Mouse (Mus musculus): Measurements from ENCODE around the gene Fbxo36. TPM values are rescaled to one million over a fixed set of nuclear protein-coding genes. Genes with fewer than 3 reads are reported as not detected.
A peak's percentile ranks its signal among the peaks of the same experiment; 100 is the strongest.

Fbxo36 gene
- polyA plus RNA-seq, 1 experiment from 2014 or later = 17.9 TPM

- no peak overlapping the region for H3K4me3 ChIP-seq (replicated peaks; ENCODE audit: low read depth, low read length)
- WGBS = 90% methylated on average over 4 of the region's 4 CpGs
- ATAC-seq (replicated peaks; ENCODE audit: low FRiP score, low read depth) (no peak), DNase-seq (ENCODE audit: low spot score) (no peak)
- TF ChIP-seq CTCF (IDR thresholded peaks at IDR 0.05; ENCODE audit: low read depth) = no peak
- H3K4me2 ChIP-seq (ENCODE audit: low read length) = no peak overlapping the region
- H3K36me3 ChIP-seq (ENCODE audit: insufficient read depth, low read length) = no peaks in the 10 kb centered on the region
- H3K4me1 ChIP-seq (replicated peaks; ENCODE audit: insufficient read depth, low read length) = no peaks in the 10 kb centered on the region
- H3K9ac ChIP-seq (ENCODE audit: low read depth, low read length) = no peak overlapping the region
- no peaks in the 10 kb centered on the region for H3K9me3 ChIP-seq (replicated peaks; ENCODE audit: low read length)
- H3K27ac ChIP-seq = no peak overlapping the region
- H3K27me3 ChIP-seq (ENCODE audit: insufficient read depth, low read length) = no peaks in the 10 kb centered on the region
Observed at GRCm38 (mm10) chr1:84915010-84915409, 75.4 kb downstream of the Fbxo36 start.

GRCm38 (mm10) chr1:84918865-84919264 is 79.2 kb downstream of the Fbxo36 start:
- Histone ChIP-seq H3K4me1 (replicated peaks; ENCODE audit: insufficient read depth, low read length) (no peaks in the 10 kb centered on the region), H3K9me3 (replicated peaks; ENCODE audit: low read length) (no peaks in the 10 kb centered on the region), H3K36me3 (ENCODE audit: insufficient read depth, low read length) (no peaks in the 10 kb centered on the region), H3K4me2 (ENCODE audit: low read length) (no peak overlapping the region), H3K27ac (no peak overlapping the region), H3K4me3 (replicated peaks; ENCODE audit: low read depth, low read length) (no peak overlapping the region), H3K9ac (ENCODE audit: low read depth, low read length) (no peak overlapping the region), H3K27me3 (ENCODE audit: insufficient read depth, low read length) (no peaks in the 10 kb centered on the region)
- TF ChIP-seq CTCF (IDR thresholded peaks at IDR 0.05; ENCODE audit: low read depth) = no peak
- 96% methylated on average over 3 of the region's 3 CpGs for WGBS
- no peak for DNase-seq (ENCODE audit: low spot score)
- ATAC-seq (replicated peaks; ENCODE audit: low FRiP score, low read depth) = no peak

- WGBS = 86% methylated on average over 2 of the region's 2 CpGs
- ATAC-seq (replicated peaks; ENCODE audit: low FRiP score, low read depth) (no peak), DNase-seq (ENCODE audit: low spot score) (no peak)
- Histone ChIP-seq H3K27me3 (ENCODE audit: insufficient read depth, low read length) (no peaks in the 10 kb centered on the region), H3K27ac (no peak overlapping the region), H3K9me3 (replicated peaks; ENCODE audit: low read length) (no peaks in the 10 kb centered on the region), H3K4me1 (replicated peaks; ENCODE audit: insufficient read depth, low read length) (no peaks in the 10 kb centered on the region), H3K9ac (ENCODE audit: low read depth, low read length) (no peak overlapping the region), H3K4me2 (ENCODE audit: low read length) (no peak overlapping the region), H3K36me3 (ENCODE audit: insufficient read depth, low read length) (no peaks in the 10 kb centered on the region), H3K4me3 (replicated peaks; ENCODE audit: low read depth, low read length) (no peak overlapping the region)
- TF ChIP-seq CTCF (IDR thresholded peaks at IDR 0.05; ENCODE audit: low read depth) = no peak
Observed at GRCm38 (mm10) chr1:84923432-84923831, 83.8 kb downstream of the Fbxo36 start.

- DNase-seq (ENCODE audit: low spot score) (no peak), ATAC-seq (replicated peaks; ENCODE audit: low FRiP score, low read depth) (no peak)
- Histone ChIP-seq H3K27me3 (ENCODE audit: insufficient read depth, low read length) (no peaks in the 10 kb centered on the region), H3K4me3 (replicated peaks; ENCODE audit: low read depth, low read length) (no peak overlapping the region), H3K4me1 (replicated peaks; ENCODE audit: insufficient read depth, low read length) (no peaks in the 10 kb centered on the region), H3K27ac (no peak overlapping the region), H3K36me3 (ENCODE audit: insufficient read depth, low read length) (no peaks in the 10 kb centered on the region), H3K4me2 (ENCODE audit: low read length) (no peak overlapping the region), H3K9ac (ENCODE audit: low read depth, low read length) (no peak overlapping the region), H3K9me3 (replicated peaks; ENCODE audit: low read length) (no peaks in the 10 kb centered on the region)
- TF ChIP-seq CTCF (IDR thresholded peaks at IDR 0.05; ENCODE audit: low read depth) = no peak
- WGBS = 70% methylated on average over 6 of the region's 6 CpGs
Observed at GRCm38 (mm10) chr1:84924134-84924533, 84.5 kb downstream of the Fbxo36 start.

- no peaks in the 10 kb centered on the region for H3K9me3 ChIP-seq (replicated peaks; ENCODE audit: low read length)
- no peak overlapping the region for H3K9ac ChIP-seq (ENCODE audit: low read depth, low read length)
Observed at GRCm38 (mm10) chr1:84925599-84925998, 86.0 kb downstream of the Fbxo36 start.

GRCm38 (mm10) chr1:84933472-84934150 is 94.0 kb downstream of the Fbxo36 start:
- Histone ChIP-seq H3K4me2 (ENCODE audit: low read length) (peak overlapping the region; percentile 93), H3K36me3 (ENCODE audit: insufficient read depth, low read length) (no peaks in the 10 kb centered on the region), H3K9ac (ENCODE audit: low read depth, low read length) (no peak overlapping the region), H3K4me3 (replicated peaks; ENCODE audit: low read depth, low read length) (peak overlapping the region; percentile 47), H3K4me1 (replicated peaks; ENCODE audit: insufficient read depth, low read length) (peaks cover 6% of the 10 kb centered on the region; the same call in 1 of the 2 replicates), H3K27ac (no peak overlapping the region), H3K27me3 (ENCODE audit: insufficient read depth, low read length) (peaks cover 15% of the 10 kb centered on the region; the same call in 1 of the 2 replicates), H3K9me3 (replicated peaks; ENCODE audit: low read length) (no peaks in the 10 kb centered on the region)
- ATAC-seq (replicated peaks; ENCODE audit: low FRiP score, low read depth) (0 out of 2 replicates have a peak, but pooled peaks have one; percentile 43), DNase-seq (ENCODE audit: low spot score) (peak; percentile 75)
- peak; percentile 81 for TF ChIP-seq CTCF (IDR thresholded peaks at IDR 0.05; ENCODE audit: low read depth)
- 12% methylated on average over 22 of the region's 22 CpGs for WGBS

More at GRCm38 (mm10) chr1:84925599-84925998, 86.0 kb downstream of the Fbxo36 start:
- ATAC-seq (replicated peaks; ENCODE audit: low FRiP score, low read depth) (no peak), DNase-seq (ENCODE audit: low spot score) (no peak)
- Histone ChIP-seq H3K36me3 (ENCODE audit: insufficient read depth, low read length) (no peaks in the 10 kb centered on the region), H3K27me3 (ENCODE audit: insufficient read depth, low read length) (no peaks in the 10 kb centered on the region), H3K4me2 (ENCODE audit: low read length) (no peak overlapping the region), H3K27ac (no peak overlapping the region), H3K4me3 (replicated peaks; ENCODE audit: low read depth, low read length) (no peak overlapping the region), H3K4me1 (replicated peaks; ENCODE audit: insufficient read depth, low read length) (no peaks in the 10 kb centered on the region)
- TF ChIP-seq CTCF (IDR thresholded peaks at IDR 0.05; ENCODE audit: low read depth) = no peak
- 68% methylated on average over 9 of the region's 9 CpGs for WGBS
